Mouse (Mus musculus) spleen, adult 2 months (tissue): Measurements from ENCODE around the gene Brd2.

Source experiments
- CTCF ChIP-seq: fragments of 200-500 bp; IDR thresholded peaks from 2 replicates; pipeline ENCODE4 v1.5.1; 2011; ENCODE audit warnings: mild to moderate bottlenecking, inconsistent platforms; ENCODE audit not compliant: insufficient read depth, insufficient read length, insufficient replicate concordance; ENCODE audit errors: extremely low read depth
- POLR2A ChIP-seq: fragments of 200-500 bp; IDR thresholded peaks from 2 replicates; pipeline ENCODE4 v1.6.1; 2011; ENCODE audit warnings: low read depth, low read length, inconsistent platforms

- TF ChIP-seq CTCF (no peak), POLR2A (no peak)
Observed at GRCm38 (mm10) chr17:34079002-34079401, 43.4 kb downstream of the Brd2 start.
